Mouse (Mus musculus) forebrain, embryonic 14.5 days (tissue): ENCODE measurements at regions not wholly inside any gene's neighbourhood (a gene's known extent, or its start where the extent isn't known, plus 50 kb on each side); places are given as distances from the start of the nearest gene placed in this dataset.

Experiments
- ATAC-seq: fragments of 200-750 bp; cut with Nextera tagmentation; 2 replicates; pipeline ENCODE4 v1.8.0; 2017; ENCODE audit warnings: mild to moderate bottlenecking, moderate library complexity
- DNase-seq: peaks from one replicate; pipeline ENCODE4 v3.0.0-alpha.2; 2015; ENCODE audit warnings: low spot score
- H3K27ac ChIP-seq: fragments of 300-500 bp; sonication (generic); 2 replicates; pipeline ENCODE4 v1.5.1; 2014; ENCODE audit warnings: low read depth, mild to moderate bottlenecking, control low read depth, low read length, moderate library complexity
- H3K27me3 ChIP-seq: fragments of 300-500 bp; sonication (generic); replicated peaks from 2 replicates; pipeline ENCODE4 v1.6.1; 2014; ENCODE audit warnings: low read length, control low read depth, mixed read lengths; ENCODE audit not compliant: control insufficient read depth, insufficient read depth
- H3K36me3 ChIP-seq: fragments of 300-500 bp; sonication (generic); 2 replicates; pipeline ENCODE4 v1.6.1; 2014; ENCODE audit warnings: low read length, control low read depth; ENCODE audit not compliant: control insufficient read depth, insufficient read depth
- H3K4me1 ChIP-seq: fragments of 300-500 bp; sonication (generic); 2 replicates; pipeline ENCODE4 v1.6.1; 2014; ENCODE audit warnings: antibody characterized with exemption, low read length, control low read depth; ENCODE audit not compliant: control insufficient read depth, insufficient read depth
- H3K4me2 ChIP-seq: fragments of 300-500 bp; sonication (generic); 2 replicates; pipeline ENCODE4 v1.6.1; 2014; ENCODE audit warnings: mild to moderate bottlenecking, control low read depth, low read length
- H3K4me3 ChIP-seq: fragments of 300-500 bp; sonication (generic); 2 replicates; pipeline ENCODE4 v1.5.1; 2014; ENCODE audit warnings: low read depth, low read length, control low read depth
- H3K9ac ChIP-seq: fragments of 300-500 bp; sonication (generic); 2 replicates; pipeline ENCODE4 v1.6.1; 2014; ENCODE audit warnings: mild to moderate bottlenecking, low read length, control low read depth, moderate library complexity
- H3K9me3 ChIP-seq: fragments of 300-500 bp; sonication (generic); replicated peaks from 2 replicates; pipeline ENCODE4 v1.6.1; 2016; ENCODE audit warnings: low read length, control low read depth, mixed read lengths; ENCODE audit not compliant: control insufficient read depth
- WGBS: fragments of 180-500 bp; shearing (Covaris S2); extraction: QIAGEN DNeasy Blood & Tissue Kit; methylation state at CpG from one replicate; pipeline ENCODE4 v1.1.7; 2014; 5-methylcytosine and 5-hydroxymethylcytosine counted together

DNA sequence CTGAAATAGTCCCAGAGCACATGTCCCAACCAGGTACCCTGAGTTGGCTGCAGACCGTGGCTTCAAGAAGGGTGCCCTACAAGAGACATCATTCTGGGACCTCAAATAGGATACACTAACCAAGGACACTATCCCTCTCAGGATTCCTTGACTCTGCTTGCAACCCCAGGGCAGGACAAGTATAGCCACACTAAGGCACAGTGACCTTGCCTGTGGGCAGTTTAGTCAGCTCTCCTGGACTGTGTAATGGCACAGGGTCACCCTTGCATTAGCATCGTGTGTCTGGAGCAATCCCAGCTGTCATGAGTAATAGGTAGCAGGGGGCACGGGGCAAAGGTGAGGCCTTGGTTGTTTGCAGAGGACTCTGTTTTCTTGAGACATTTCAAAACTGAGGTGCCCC, 260.9 kb upstream of the Cdh4 start:
- Histone ChIP-seq H3K4me1 (0 out of 2 replicates have a peak, but pooled peaks cover 2% of the 10 kb centered on the region), H3K27ac (no peak overlapping the region), H3K36me3 (no peaks in the 10 kb centered on the region), H3K4me2 (no peak overlapping the region), H3K9ac (no peak overlapping the region), H3K9me3 (no peaks in the 10 kb centered on the region), H3K27me3 (0 out of 2 replicates have a peak, but pooled peaks cover 6% of the 10 kb centered on the region), H3K4me3 (no peak overlapping the region)
- no peak for ATAC-seq
- DNase-seq: no peak
- WGBS: 81% methylated on average over 3 of the region's 3 CpGs

DNA sequence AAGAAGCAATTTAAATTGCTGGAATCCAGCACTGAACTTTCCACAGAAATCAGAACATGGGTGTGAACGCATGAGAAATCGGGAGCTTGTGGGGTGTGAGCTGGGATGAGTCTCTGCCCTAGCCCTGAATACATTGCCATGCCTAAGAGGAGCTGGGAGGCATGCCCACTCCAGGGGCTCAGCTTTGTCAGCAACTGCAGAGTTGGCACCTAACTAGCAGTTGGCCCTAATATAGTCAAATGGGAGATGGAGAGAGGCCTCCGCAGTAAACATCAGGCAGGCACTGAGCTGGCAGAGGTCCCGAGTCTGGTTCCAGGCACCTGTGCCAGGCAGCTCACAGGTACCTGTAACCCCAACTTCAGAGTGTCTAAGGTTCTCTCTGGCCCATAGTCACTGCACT, 260.1 kb upstream of the Cdh4 start:
- DNase-seq (peak; percentile 41), ATAC-seq (no peak)
- Histone ChIP-seq H3K9ac (no peak overlapping the region), H3K4me2 (no peak overlapping the region), H3K27ac (no peak overlapping the region), H3K36me3 (no peaks in the 10 kb centered on the region), H3K4me1 (0 out of 2 replicates have a peak, but pooled peaks cover 2% of the 10 kb centered on the region), H3K27me3 (no peaks in the 10 kb centered on the region), H3K4me3 (no peak overlapping the region), H3K9me3 (no peaks in the 10 kb centered on the region)
- WGBS: 73% methylated on average over 4 of the region's 4 CpGs

DNA sequence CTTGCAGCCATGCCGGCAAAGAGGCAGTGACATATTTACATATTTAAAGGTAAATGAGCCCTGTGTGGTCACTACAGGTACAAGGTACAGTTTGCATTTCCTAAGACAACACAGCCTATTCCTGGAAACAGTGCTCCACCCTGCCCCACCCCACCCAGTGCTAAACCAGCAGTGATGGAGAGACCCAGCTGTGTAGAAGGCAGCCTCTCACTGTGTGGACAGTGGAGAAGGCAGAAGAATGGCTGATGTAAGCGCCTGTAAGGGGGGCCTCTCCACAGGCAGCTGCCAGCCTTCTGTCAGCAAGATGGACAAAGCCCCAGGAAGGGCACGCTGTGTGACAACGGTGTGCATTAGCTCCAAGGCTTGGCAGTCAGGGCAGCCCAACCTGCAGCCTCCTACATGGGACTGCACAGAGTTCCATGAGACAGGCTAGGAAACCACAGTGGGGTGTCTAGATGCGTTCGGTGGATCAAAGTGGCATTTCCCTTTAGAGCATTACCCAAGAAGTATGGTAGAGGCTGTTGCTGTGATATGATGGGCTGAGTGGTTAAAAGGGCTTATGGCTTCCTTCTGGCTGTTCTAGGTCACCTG, 249.2 kb upstream of the Cdh4 start:
- Histone ChIP-seq H3K27me3 (no peaks in the 10 kb centered on the region), H3K9me3 (no peaks in the 10 kb centered on the region), H3K4me2 (no peak overlapping the region), H3K4me1 (0 out of 2 replicates have a peak, but pooled peaks cover 4% of the 10 kb centered on the region), H3K36me3 (no peaks in the 10 kb centered on the region), H3K9ac (no peak overlapping the region), H3K27ac (no peak overlapping the region), H3K4me3 (no peak overlapping the region)
- peak; percentile 55 for ATAC-seq
- DNase-seq: no peak
- 58% methylated on average over 6 of the region's 6 CpGs for WGBS

DNA sequence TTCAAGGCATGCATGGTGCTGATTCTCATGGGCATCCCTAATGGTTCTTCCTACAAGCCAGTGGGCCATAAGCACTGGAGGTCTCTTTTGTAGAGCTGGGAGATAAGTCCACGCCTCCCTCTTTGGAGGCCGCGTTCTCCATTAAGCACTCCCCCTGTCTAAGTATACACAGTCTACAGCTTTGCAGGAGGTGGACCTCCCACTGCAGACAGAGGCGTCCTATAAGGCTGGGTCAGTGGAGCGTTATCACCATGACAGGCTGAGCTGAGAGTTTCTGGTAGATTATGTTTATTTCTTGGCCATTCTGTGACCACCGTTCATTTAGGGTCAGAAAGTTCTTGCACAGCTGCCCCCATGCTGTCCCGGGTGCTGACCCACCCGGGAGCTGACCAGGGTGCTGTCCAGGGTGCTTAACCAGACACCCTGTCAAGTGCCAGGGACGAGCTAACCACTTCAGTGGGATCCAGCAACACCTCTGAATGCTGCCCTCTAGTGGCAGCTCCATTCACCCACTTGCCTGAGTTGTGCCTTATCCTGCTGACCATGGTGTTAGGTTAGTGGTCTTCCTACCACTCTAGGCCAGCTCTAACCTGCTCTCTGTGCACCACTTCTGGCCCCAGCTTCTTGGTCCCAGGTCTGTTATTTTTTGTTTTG, 248.6 kb upstream of the Cdh4 start:
- Histone ChIP-seq H3K4me2 (no peak overlapping the region), H3K4me3 (no peak overlapping the region), H3K9ac (no peak overlapping the region), H3K27ac (no peak overlapping the region), H3K36me3 (no peaks in the 10 kb centered on the region), H3K27me3 (no peaks in the 10 kb centered on the region), H3K4me1 (0 out of 2 replicates have a peak, but pooled peaks cover 4% of the 10 kb centered on the region), H3K9me3 (no peaks in the 10 kb centered on the region)
- DNase-seq (peak; percentile 83), ATAC-seq (peak; percentile 79; the same call in 1 of the 2 replicates)
- WGBS: 38% methylated on average over 9 of the region's 9 CpGs

DNA sequence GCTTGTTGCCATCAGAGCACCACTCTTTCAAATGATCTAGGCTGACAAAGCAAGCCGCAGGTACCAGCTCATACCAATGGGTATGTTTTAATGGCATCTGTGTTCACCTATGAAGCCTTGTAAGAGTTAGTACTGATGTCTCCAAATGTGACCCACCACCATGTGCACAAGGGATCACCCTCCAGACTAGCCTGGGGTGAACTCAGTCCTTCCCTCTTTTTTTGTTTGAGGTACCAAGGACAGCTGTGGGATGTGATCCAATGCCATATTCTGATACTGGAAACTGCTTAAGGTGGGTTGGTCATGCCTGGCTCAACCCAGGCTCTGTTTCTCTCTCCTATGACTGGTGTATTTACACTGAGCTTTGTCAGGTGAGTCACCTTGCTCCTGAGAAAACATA, 244.8 kb upstream of the Cdh4 start:
- WGBS: 97% methylated on average over 1 of the region's 1 CpGs
- no peak for DNase-seq
- no peaks in the 10 kb centered on the region for H3K36me3 ChIP-seq
- H3K9ac ChIP-seq: no peak overlapping the region
- H3K4me1 ChIP-seq: 0 out of 2 replicates have a peak, but pooled peaks cover 4% of the 10 kb centered on the region
- H3K27ac ChIP-seq: no peak overlapping the region
- ATAC-seq: no peak
- H3K4me2 ChIP-seq: no peak overlapping the region
- no peaks in the 10 kb centered on the region for H3K9me3 ChIP-seq
- no peak overlapping the region for H3K4me3 ChIP-seq
- no peaks in the 10 kb centered on the region; the same call in 1 of the 2 replicates for H3K27me3 ChIP-seq

DNA sequence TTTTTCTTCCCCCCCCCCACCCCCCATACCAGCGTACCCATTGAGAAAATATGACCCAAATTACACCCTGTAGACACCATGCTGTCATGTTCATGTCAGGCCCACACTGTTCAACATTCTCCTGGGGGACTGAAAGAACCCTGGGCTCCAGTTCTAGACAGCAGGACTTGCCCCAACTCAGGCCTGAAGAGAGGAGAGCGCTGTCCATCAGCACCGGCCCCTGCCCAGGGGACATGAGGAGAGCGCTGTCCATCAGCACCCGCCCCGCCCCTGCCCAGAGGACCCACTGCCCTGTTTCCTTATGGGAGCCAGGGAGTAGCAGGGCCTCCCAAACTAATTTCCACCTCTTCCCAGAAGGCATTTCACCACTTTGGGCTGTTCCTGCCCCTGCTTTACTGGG, 241.7 kb upstream of the Cdh4 start:
- Histone ChIP-seq H3K4me1 (no peaks in the 10 kb centered on the region), H3K9ac (no peak overlapping the region), H3K4me2 (no peak overlapping the region), H3K27ac (no peak overlapping the region), H3K9me3 (no peaks in the 10 kb centered on the region), H3K27me3 (no peaks in the 10 kb centered on the region; the same call in 1 of the 2 replicates), H3K4me3 (no peak overlapping the region), H3K36me3 (no peaks in the 10 kb centered on the region)
- no peak for DNase-seq
- 6% methylated on average over 6 of the region's 6 CpGs for WGBS
- no peak for ATAC-seq

DNA sequence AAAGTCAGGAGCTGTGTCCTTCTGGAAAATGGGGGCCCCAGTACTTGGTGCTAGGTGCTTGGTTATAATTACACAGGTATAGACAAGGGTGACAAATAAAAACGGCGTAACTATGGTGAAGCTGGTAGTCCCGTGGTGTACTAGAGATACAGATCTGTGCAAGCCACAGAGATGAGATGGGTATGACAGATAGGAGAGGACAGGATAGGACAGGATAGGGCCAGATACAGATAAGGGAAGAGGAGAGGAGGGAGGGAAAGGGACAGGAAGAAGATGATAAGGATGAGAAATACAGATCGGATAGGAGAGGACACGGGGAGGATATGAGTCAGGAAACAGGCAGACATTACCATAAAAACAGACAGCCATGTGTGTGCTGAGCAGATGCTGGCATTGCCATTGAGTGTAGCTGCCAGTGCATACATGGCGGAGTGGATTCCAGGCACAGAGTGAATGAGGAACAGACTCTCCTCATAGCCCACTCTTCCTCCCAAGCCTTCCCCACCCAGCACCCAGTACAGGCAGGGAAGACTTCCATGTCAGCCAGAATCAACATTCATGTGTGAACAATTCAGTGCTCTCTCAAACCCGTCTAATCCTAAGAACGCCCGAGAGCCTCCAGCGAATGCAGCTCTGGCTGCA, 231.9 kb upstream of the Cdh4 start:
- WGBS: 76% methylated on average over 10 of the region's 10 CpGs
- Histone ChIP-seq H3K9ac (no peak overlapping the region), H3K36me3 (no peaks in the 10 kb centered on the region), H3K27me3 (no peaks in the 10 kb centered on the region), H3K9me3 (no peaks in the 10 kb centered on the region), H3K4me3 (no peak overlapping the region), H3K27ac (0 out of 2 replicates have a peak overlapping the region, but pooled peaks have one; percentile 14), H3K4me1 (peaks cover 5% of the 10 kb centered on the region; the same call in 1 of the 2 replicates), H3K4me2 (no peak overlapping the region)
- DNase-seq (peak; percentile 47), ATAC-seq (peak; percentile 67; the same call in 1 of the 2 replicates)

DNA sequence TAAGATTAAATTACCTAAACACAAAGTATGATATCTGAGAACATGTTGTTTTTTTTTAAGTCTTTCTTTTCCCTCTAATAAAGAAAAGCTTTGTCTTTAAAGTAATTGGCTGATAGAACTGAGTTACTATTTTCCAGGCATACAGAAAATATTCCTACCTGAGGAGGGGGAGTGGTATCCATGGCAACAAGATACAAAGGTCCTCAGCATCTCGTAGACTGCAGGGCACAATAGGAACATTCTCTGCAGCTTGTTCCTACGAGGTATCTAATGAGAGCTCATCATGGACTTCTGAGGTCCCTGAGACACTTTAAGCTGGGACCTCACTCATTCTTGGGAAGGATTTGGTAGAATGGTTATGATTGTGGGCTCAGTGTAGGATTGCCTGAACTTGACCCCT, 225.5 kb upstream of the Cdh4 start:
- Histone ChIP-seq H3K4me3 (no peak overlapping the region), H3K27me3 (no peaks in the 10 kb centered on the region), H3K27ac (no peak overlapping the region), H3K4me1 (no peaks in the 10 kb centered on the region), H3K9ac (no peak overlapping the region), H3K9me3 (no peaks in the 10 kb centered on the region), H3K36me3 (no peaks in the 10 kb centered on the region), H3K4me2 (no peak overlapping the region)
- ATAC-seq (no peak), DNase-seq (peak; percentile 52)
- 7% methylated on average over 2 of the region's 2 CpGs for WGBS

DNA sequence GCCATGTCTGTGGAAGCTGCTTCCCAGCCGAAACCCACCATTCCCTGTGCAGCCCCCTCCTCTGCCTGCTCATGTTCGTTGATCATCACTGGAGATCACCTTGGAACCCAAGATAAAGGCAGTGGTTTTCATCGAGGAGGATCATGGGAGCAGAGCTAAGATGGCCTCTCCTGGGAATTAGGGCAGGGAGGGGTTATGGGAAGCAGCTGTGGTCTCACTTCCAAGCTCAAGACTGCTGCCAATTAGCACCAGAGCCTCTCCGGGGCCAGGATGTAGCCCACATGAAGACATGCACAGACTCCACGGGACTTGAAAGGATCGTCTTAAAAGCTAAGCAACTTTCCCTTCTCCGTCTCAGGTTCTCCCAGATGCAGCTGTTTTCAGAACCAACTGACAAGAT, 214.1 kb upstream of the Cdh4 start:
- Histone ChIP-seq H3K4me1 (no peaks in the 10 kb centered on the region), H3K27me3 (no peaks in the 10 kb centered on the region), H3K9me3 (no peaks in the 10 kb centered on the region), H3K27ac (no peak overlapping the region), H3K9ac (no peak overlapping the region), H3K36me3 (no peaks in the 10 kb centered on the region), H3K4me3 (no peak overlapping the region), H3K4me2 (no peak overlapping the region)
- no peak for ATAC-seq
- no peak for DNase-seq
- 86% methylated on average over 7 of the region's 7 CpGs for WGBS
